Mouse (Mus musculus) embryonic facial prominence, embryonic 11.5 days (tissue): ENCODE data around the gene Cep68. TPM values are rescaled to one million over a fixed set of nuclear protein-coding genes. Genes with fewer than 3 reads are reported as not detected.

Source experiments
- ATAC-seq: fragments of 200-750 bp; cut with Nextera tagmentation; replicated peaks from 2 replicates; pipeline ENCODE4 v1.8.0; 2017; ENCODE audit warnings: low read depth; ENCODE audit not compliant: insufficient number of reproducible peaks, low FRiP score, low TSS enrichment
- DNase-seq: peaks from one replicate; pipeline ENCODE4 v3.0.0-alpha.2; 2015; ENCODE audit warnings: low spot score
- H3K27ac ChIP-seq: fragments of 300-500 bp; sonication (generic); replicated peaks from 2 replicates; pipeline ENCODE4 v1.5.1; 2014; ENCODE audit warnings: mild to moderate bottlenecking, low read depth, low read length, control low read depth
- H3K27me3 ChIP-seq: fragments of 300-500 bp; sonication (generic); 2 replicates; pipeline ENCODE4 v1.6.1; 2014; ENCODE audit warnings: mild to moderate bottlenecking, low read length, moderate library complexity, mixed read lengths; ENCODE audit not compliant: control insufficient read depth, insufficient read depth
- H3K36me3 ChIP-seq: fragments of 300-500 bp; sonication (generic); replicated peaks from 2 replicates; pipeline ENCODE4 v1.6.1; 2014; ENCODE audit warnings: low read depth, mild to moderate bottlenecking, low read length, moderate library complexity, mixed read lengths; ENCODE audit not compliant: control insufficient read depth, insufficient read depth
- H3K4me1 ChIP-seq: fragments of 300-500 bp; sonication (generic); 2 replicates; pipeline ENCODE4 v1.6.1; 2014; ENCODE audit warnings: low read length, mixed read lengths; ENCODE audit not compliant: control insufficient read depth, insufficient read depth
- H3K4me2 ChIP-seq: fragments of 300-500 bp; sonication (generic); 2 replicates; pipeline ENCODE4 v1.6.1; 2014; ENCODE audit warnings: low read depth, mild to moderate bottlenecking, control low read depth, low read length, moderate library complexity
- H3K4me3 ChIP-seq: fragments of 300-500 bp; sonication (generic); 2 replicates; pipeline ENCODE4 v1.5.1; 2014; ENCODE audit warnings: low read depth, low read length, control low read depth
- H3K9ac ChIP-seq: fragments of 300-500 bp; sonication (generic); replicated peaks from 2 replicates; pipeline ENCODE4 v1.6.1; 2014; ENCODE audit warnings: mild to moderate bottlenecking, control low read depth, low read length
- H3K9me3 ChIP-seq: fragments of 300-500 bp; sonication (generic); replicated peaks from 2 replicates; pipeline ENCODE4 v1.6.1; 2016; ENCODE audit warnings: mild to moderate bottlenecking, low read length, inconsistent platforms, mixed read lengths; ENCODE audit not compliant: control insufficient read depth
- WGBS: fragments of 180-500 bp; shearing (Covaris S2); extraction: QIAGEN DNeasy Blood & Tissue Kit; methylation state at CpG from one replicate; pipeline ENCODE4 v1.1.7; 2014; 5-methylcytosine and 5-hydroxymethylcytosine counted together
- polyA plus RNA-seq: library from polyadenylated mRNA; unstranded; fragments of >200 nt; fragmentation: Nextera tagmentation; extraction: Ambion mirVana; gene quantifications from 2 replicates; pipeline ENCODE4 v1.2.1, GENCODE M21; 2014

Cep68 gene
- polyA plus RNA-seq, 1 experiment from 2014 or later = 38.5 TPM

- Histone ChIP-seq H3K4me1 (no peaks in the 10 kb centered on the region), H3K27me3 (no peaks in the 10 kb centered on the region), H3K9me3 (no peaks in the 10 kb centered on the region), H3K36me3 (no peaks in the 10 kb centered on the region), H3K27ac (no peak overlapping the region), H3K4me2 (no peak overlapping the region), H3K4me3 (no peak overlapping the region), H3K9ac (no peak overlapping the region)
- no peak for DNase-seq
- WGBS = 78% methylated on average over 2 of the region's 2 CpGs
- no peak for ATAC-seq
Measured at GRCm38 (mm10) chr11:20207589-20207988, 41.6 kb downstream of the Cep68 start.

GRCm38 (mm10) chr11:20206626-20207223 lies 42.5 kb downstream of the Cep68 start:
- no peaks in the 10 kb centered on the region for H3K9me3 ChIP-seq
- H3K27me3 ChIP-seq = no peaks in the 10 kb centered on the region
- 78% methylated on average over 2 of the region's 2 CpGs for WGBS
- no peak overlapping the region for H3K4me3 ChIP-seq
- no peak overlapping the region for H3K27ac ChIP-seq
- ATAC-seq (no peak), DNase-seq (no peak)
- no peak overlapping the region for H3K4me2 ChIP-seq
- no peaks in the 10 kb centered on the region for H3K36me3 ChIP-seq
- no peaks in the 10 kb centered on the region for H3K4me1 ChIP-seq
- H3K9ac ChIP-seq = no peak overlapping the region

- DNase-seq = no peak
- no peak overlapping the region for H3K9ac ChIP-seq
- H3K27me3 ChIP-seq = no peaks in the 10 kb centered on the region
- no peaks in the 10 kb centered on the region for H3K9me3 ChIP-seq
- no peaks in the 10 kb centered on the region for H3K36me3 ChIP-seq
- H3K4me3 ChIP-seq = no peak overlapping the region
- H3K4me1 ChIP-seq = no peaks in the 10 kb centered on the region
- no peak for ATAC-seq
- WGBS = 87% methylated on average over 4 of the region's 4 CpGs
- H3K27ac ChIP-seq = 0 out of 2 replicates have a peak overlapping the region, but pooled peaks have one; percentile 28
- H3K4me2 ChIP-seq = no peak overlapping the region
Measured at GRCm38 (mm10) chr11:20205538-20205937, 43.7 kb downstream of the Cep68 start.

- Histone ChIP-seq H3K4me1 (no peaks in the 10 kb centered on the region), H3K9me3 (no peaks in the 10 kb centered on the region), H3K36me3 (no peaks in the 10 kb centered on the region), H3K27ac (0 out of 2 replicates have a peak overlapping the region, but pooled peaks have one; percentile 28), H3K27me3 (no peaks in the 10 kb centered on the region), H3K4me2 (no peak overlapping the region), H3K9ac (no peak overlapping the region), H3K4me3 (no peak overlapping the region)
- ATAC-seq (no peak), DNase-seq (no peak)
- WGBS = 84% methylated on average over 9 of the region's 9 CpGs
Measured at GRCm38 (mm10) chr11:20204870-20205446, 44.3 kb downstream of the Cep68 start.

- H3K27me3 ChIP-seq = no peaks in the 10 kb centered on the region
- no peaks in the 10 kb centered on the region for H3K9me3 ChIP-seq
- no peak overlapping the region for H3K9ac ChIP-seq
- no peak overlapping the region for H3K4me2 ChIP-seq
- DNase-seq (no peak), ATAC-seq (no peak)
- no peaks in the 10 kb centered on the region for H3K36me3 ChIP-seq
- H3K4me3 ChIP-seq = no peak overlapping the region
- no peak overlapping the region for H3K27ac ChIP-seq
- H3K4me1 ChIP-seq = no peaks in the 10 kb centered on the region
- WGBS = 83% methylated on average over 2 of the region's 2 CpGs
Measured at GRCm38 (mm10) chr11:20204321-20204720, 44.9 kb downstream of the Cep68 start.

DNA sequence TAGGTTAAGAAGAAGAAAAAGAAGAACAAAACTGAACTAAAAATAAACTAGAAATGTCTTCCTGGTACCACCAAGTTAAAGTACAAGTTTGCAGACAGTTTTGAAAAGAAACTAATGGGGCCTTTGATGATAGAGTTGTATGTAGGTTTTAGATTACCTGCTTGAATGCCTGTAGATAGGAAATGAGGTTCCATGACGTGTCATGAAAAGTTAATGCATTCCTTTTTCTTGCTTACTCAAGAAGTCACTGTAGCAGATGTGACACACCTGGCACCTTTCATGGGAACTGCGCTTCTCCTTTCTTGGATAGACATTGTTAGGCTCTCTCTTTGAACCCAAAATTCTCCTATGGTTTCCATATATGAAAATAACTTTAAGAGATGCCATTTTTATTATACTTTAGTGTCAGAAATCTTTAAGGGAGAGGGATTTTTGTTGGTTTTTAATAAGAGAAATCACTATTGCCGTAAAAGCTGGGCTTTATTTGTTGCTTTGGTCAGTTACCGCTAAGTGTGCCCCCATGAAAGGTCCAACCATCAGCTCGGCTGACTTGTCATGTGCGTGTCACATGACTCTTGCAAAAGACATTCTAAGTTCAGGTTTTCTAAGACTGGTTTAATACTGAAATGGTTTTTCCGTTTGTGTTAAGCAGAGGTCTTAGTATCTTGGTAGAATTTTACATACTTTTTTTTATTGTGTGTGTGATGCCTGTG lies 46.8 kb downstream of the Cep68 start:
- Histone ChIP-seq H3K27ac (no peak overlapping the region), H3K4me2 (peak overlapping the region; percentile 38), H3K4me1 (no peaks in the 10 kb centered on the region), H3K36me3 (no peaks in the 10 kb centered on the region), H3K9me3 (no peaks in the 10 kb centered on the region), H3K4me3 (peak overlapping the region; percentile 99), H3K27me3 (no peaks in the 10 kb centered on the region), H3K9ac (peak overlapping the region; percentile 96; the same call in 1 of the 2 replicates)
- WGBS = 62% methylated on average over 7 of the region's 7 CpGs
- ATAC-seq (no peak), DNase-seq (no peak)

- no peaks in the 10 kb centered on the region for H3K4me1 ChIP-seq
- peak overlapping the region; percentile 99 for H3K4me3 ChIP-seq
- peak overlapping the region; percentile 91 for H3K27ac ChIP-seq
- H3K9ac ChIP-seq = peak overlapping the region; percentile 96
- ATAC-seq = peak; percentile 26
- H3K27me3 ChIP-seq = no peaks in the 10 kb centered on the region
- H3K36me3 ChIP-seq = no peaks in the 10 kb centered on the region
- H3K9me3 ChIP-seq = no peaks in the 10 kb centered on the region
- under 1% methylated on average over 33 of the region's 40 CpGs for WGBS
- peak overlapping the region; percentile 38 for H3K4me2 ChIP-seq
- DNase-seq = peak; percentile 51
Measured at GRCm38 (mm10) chr11:20201661-20202101, 47.5 kb downstream of the Cep68 start.
